Mouse (Mus musculus): ENCODE measurements around the gene Csad. TPM values are rescaled to one million over a fixed set of nuclear protein-coding genes. Genes with fewer than 3 reads are reported as not detected.

Csad gene
- 28.7 and 36.5 TPM in 2 replicates for polyA plus RNA-seq (2014; fragmentation: Nextera tagmentation; extraction: Ambion mirVana)

DNA sequence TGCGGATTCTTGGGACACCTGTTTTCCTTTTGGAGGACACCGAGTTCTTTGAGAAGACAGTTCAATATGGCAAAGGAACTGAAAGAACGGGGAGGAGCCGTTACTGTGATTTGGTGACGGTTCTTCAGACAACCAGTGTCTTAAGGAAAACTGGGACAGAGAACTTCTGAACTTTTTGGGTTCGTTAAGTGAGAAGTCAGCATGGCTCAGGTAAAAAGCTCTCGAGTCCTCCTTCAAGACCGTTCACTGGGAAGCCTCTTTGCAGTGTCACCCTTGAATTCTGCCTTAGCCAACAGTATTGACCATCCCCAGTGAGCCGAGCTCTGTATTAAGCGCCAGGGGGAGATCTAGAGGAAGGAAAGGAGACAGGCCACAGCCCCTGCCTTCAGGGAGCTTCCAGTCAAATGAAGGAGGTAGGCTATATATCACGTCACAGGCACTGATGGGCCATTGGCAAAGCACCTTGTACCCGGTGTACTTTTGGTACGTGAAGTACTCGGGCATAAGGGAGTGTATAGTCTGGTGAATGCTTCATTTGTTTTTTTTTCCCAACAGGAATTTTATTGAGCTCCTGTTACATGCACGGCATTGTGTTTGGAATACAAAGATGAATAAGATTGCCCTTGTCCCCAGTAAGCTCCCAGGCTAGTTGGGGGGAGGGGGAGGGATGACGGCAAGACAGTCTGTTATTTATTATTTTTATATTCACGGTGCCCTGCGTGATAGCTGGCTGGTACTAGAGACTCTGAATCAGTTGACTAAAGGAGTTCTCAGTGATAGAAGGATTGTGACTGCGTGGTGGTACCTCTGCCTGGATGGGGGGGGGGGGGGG is at the start of gene Csad:
Gene Csad (minus strand): TSS at position 51 of the 832 bp plus-strand sequence.
- H3K27ac ChIP-seq (ENCODE audit: low read depth, low read length): peak within 1 kb of the TSS; percentile 98
- H3K4me1 ChIP-seq (ENCODE audit: control insufficient read depth, insufficient read depth, low read length): peaks cover 42% of the 10 kb centered on the region
- no peaks in the 10 kb centered on the region for H3K27me3 ChIP-seq (ENCODE audit: control insufficient read depth, insufficient read depth, low read length)
- H3K9ac ChIP-seq (replicated peaks; ENCODE audit: low read depth, low read length): peak within 1 kb of the TSS; percentile 83
- WGBS: 45% methylated on average over 19 of the region's 19 CpGs
- no peak for ATAC-seq (ENCODE audit: low read depth)
- H3K4me2 ChIP-seq (ENCODE audit: low read depth, low read length): peak within 1 kb of the TSS; percentile 84
- H3K9me3 ChIP-seq (ENCODE audit: control insufficient read depth, low read length): no peaks in the 10 kb centered on the region
- peaks cover 17% of the 10 kb centered on the region for H3K36me3 ChIP-seq (ENCODE audit: control insufficient read depth, insufficient read depth, low read length)
- H3K4me3 ChIP-seq (ENCODE audit: low read depth, low read length): peak within 1 kb of the TSS; percentile 79

DNA sequence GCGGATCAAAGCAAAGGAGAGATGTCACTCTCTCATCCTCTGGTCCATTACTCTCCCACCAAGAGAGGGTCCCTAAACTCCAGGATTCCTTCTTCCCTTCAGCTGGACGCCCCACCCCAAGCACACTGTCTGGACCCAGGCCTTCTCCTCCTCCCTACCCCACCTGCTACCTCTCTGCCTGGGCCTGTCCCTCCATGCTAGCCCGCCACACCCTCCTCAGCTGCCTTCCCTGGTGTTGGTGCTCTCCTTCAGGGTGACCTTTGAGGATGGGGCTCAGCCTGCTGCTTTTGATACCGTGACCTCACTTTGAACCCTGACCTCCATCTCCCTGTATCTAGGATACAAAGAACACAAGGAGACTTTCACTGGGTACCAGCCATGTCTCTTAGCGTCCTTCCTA is 46.0 kb upstream of the Csad start:
- Histone ChIP-seq H3K4me2 (ENCODE audit: low read depth, low read length) (no peak overlapping the region), H3K27ac (ENCODE audit: low read depth, low read length) (no peak overlapping the region), H3K9ac (replicated peaks; ENCODE audit: low read depth, low read length) (no peak overlapping the region), H3K27me3 (ENCODE audit: control insufficient read depth, insufficient read depth, low read length) (peaks cover 3% of the 10 kb centered on the region; the same call in 1 of the 2 replicates), H3K4me1 (ENCODE audit: control insufficient read depth, insufficient read depth, low read length) (peaks cover 6% of the 10 kb centered on the region; the same call in 1 of the 2 replicates), H3K36me3 (ENCODE audit: control insufficient read depth, insufficient read depth, low read length) (no peaks in the 10 kb centered on the region), H3K9me3 (ENCODE audit: control insufficient read depth, low read length) (no peaks in the 10 kb centered on the region), H3K4me3 (ENCODE audit: low read depth, low read length) (no peak overlapping the region)
- no peak for ATAC-seq (ENCODE audit: low read depth)
- 45% methylated on average over 5 of the region's 5 CpGs for WGBS

DNA sequence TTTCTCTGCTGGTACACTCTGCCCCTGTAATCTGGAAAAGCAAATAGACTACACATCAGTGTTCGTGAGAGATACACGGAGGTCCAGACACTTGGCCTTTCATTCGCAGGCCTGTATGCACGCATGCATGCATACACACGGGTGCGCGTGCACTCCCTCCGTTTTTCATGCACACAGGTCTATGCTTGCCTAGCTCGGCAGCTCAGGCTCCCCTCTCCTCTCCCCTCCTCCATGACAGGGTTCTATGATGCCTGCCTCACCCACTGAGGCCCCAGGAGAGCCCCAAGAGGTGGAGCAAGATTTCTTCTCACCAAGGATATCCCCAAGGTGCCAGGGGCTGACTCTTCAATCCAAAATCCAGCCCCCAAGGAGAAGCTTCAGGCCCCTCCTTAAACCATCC is 45.4 kb upstream of the Csad start:
- no peaks in the 10 kb centered on the region for H3K9me3 ChIP-seq (ENCODE audit: control insufficient read depth, low read length)
- H3K36me3 ChIP-seq (ENCODE audit: control insufficient read depth, insufficient read depth, low read length): no peaks in the 10 kb centered on the region
- no peak overlapping the region for H3K27ac ChIP-seq (ENCODE audit: low read depth, low read length)
- no peak overlapping the region for H3K4me3 ChIP-seq (ENCODE audit: low read depth, low read length)
- peak overlapping the region; percentile 22; the same call in 1 of the 2 replicates for H3K4me2 ChIP-seq (ENCODE audit: low read depth, low read length)
- H3K4me1 ChIP-seq (ENCODE audit: control insufficient read depth, insufficient read depth, low read length): peaks cover 6% of the 10 kb centered on the region; the same call in 1 of the 2 replicates
- H3K27me3 ChIP-seq (ENCODE audit: control insufficient read depth, insufficient read depth, low read length): peaks cover 3% of the 10 kb centered on the region; the same call in 1 of the 2 replicates
- WGBS: 47% methylated on average over 9 of the region's 9 CpGs
- no peak overlapping the region for H3K9ac ChIP-seq (replicated peaks; ENCODE audit: low read depth, low read length)
- ATAC-seq (ENCODE audit: low read depth): no peak

- 8% methylated on average over 10 of the region's 13 CpGs for WGBS
- no peak for ATAC-seq (ENCODE audit: low read depth)
- Histone ChIP-seq H3K4me1 (ENCODE audit: control insufficient read depth, insufficient read depth, low read length) (peaks cover 9% of the 10 kb centered on the region; the same call in 1 of the 2 replicates), H3K27ac (ENCODE audit: low read depth, low read length) (no peak overlapping the region), H3K4me2 (ENCODE audit: low read depth, low read length) (peak overlapping the region; percentile 22; the same call in 1 of the 2 replicates), H3K9ac (replicated peaks; ENCODE audit: low read depth, low read length) (no peak overlapping the region), H3K9me3 (ENCODE audit: control insufficient read depth, low read length) (no peaks in the 10 kb centered on the region), H3K36me3 (ENCODE audit: control insufficient read depth, insufficient read depth, low read length) (no peaks in the 10 kb centered on the region), H3K4me3 (ENCODE audit: low read depth, low read length) (no peak overlapping the region), H3K27me3 (ENCODE audit: control insufficient read depth, insufficient read depth, low read length) (peaks cover 5% of the 10 kb centered on the region)
Observed at GRCm38 (mm10) chr15:102249251-102249691, 44.7 kb upstream of the Csad start.

- H3K27me3 ChIP-seq (ENCODE audit: control insufficient read depth, insufficient read depth, low read length): peaks cover 8% of the 10 kb centered on the region
- no peak overlapping the region; the same call in 1 of the 2 replicates for H3K4me2 ChIP-seq (ENCODE audit: low read depth, low read length)
- no peak for ATAC-seq (ENCODE audit: low read depth)
- no peak overlapping the region for H3K27ac ChIP-seq (ENCODE audit: low read depth, low read length)
- H3K36me3 ChIP-seq (ENCODE audit: control insufficient read depth, insufficient read depth, low read length): no peaks in the 10 kb centered on the region
- WGBS: 12% methylated on average over 3 of the region's 3 CpGs
- peaks cover 11% of the 10 kb centered on the region; the same call in 1 of the 2 replicates for H3K4me1 ChIP-seq (ENCODE audit: control insufficient read depth, insufficient read depth, low read length)
- no peak overlapping the region for H3K9ac ChIP-seq (replicated peaks; ENCODE audit: low read depth, low read length)
- no peaks in the 10 kb centered on the region for H3K9me3 ChIP-seq (ENCODE audit: control insufficient read depth, low read length)
- H3K4me3 ChIP-seq (ENCODE audit: low read depth, low read length): no peak overlapping the region
Observed at GRCm38 (mm10) chr15:102248812-102249191, 44.3 kb upstream of the Csad start.

DNA sequence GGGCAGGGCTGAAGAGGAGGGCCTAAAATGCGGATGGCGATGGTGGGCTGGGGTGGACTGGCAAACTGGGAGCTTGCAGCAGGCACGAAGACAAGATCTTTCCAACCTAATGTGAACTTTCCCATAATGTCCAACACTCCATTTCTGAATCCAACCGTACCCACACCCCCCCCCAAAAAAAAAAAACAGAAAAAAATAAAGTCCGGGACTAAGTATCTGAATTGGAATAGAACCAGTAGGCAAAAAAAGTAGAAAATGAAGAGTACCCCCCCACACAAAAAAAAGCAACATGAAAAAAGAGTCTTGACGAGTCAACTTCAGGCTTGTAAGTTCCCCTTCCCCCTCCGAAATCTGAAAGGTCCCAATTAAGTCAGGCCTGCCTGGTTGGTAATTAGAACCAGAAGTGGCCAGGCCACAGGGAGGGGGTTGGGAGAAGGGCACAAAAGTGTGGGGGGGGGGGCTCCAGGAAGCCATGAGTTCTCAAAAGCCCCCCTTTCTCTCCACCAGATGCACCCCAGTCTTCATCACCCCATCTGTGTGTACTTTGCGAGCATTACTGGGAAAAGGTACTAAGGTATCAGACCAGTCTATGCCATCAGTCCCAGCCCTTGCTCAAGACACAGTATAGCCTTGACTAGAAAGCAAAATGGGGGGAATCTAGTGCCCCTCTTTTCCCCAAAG is 43.7 kb upstream of the Csad start:
- Histone ChIP-seq H3K4me1 (ENCODE audit: control insufficient read depth, insufficient read depth, low read length) (peaks cover 17% of the 10 kb centered on the region; the same call in 1 of the 2 replicates), H3K27ac (ENCODE audit: low read depth, low read length) (no peak overlapping the region; the same call in 1 of the 2 replicates), H3K9me3 (ENCODE audit: control insufficient read depth, low read length) (no peaks in the 10 kb centered on the region), H3K36me3 (ENCODE audit: control insufficient read depth, insufficient read depth, low read length) (no peaks in the 10 kb centered on the region), H3K4me2 (ENCODE audit: low read depth, low read length) (peak overlapping the region; percentile 98), H3K4me3 (ENCODE audit: low read depth, low read length) (peak overlapping the region; percentile 50), H3K9ac (replicated peaks; ENCODE audit: low read depth, low read length) (0 out of 2 replicates have a peak overlapping the region, but pooled peaks have one; percentile 52), H3K27me3 (ENCODE audit: control insufficient read depth, insufficient read depth, low read length) (peaks cover 12% of the 10 kb centered on the region)
- WGBS: 10% methylated on average over 8 of the region's 8 CpGs
- no peak for ATAC-seq (ENCODE audit: low read depth)

DNA sequence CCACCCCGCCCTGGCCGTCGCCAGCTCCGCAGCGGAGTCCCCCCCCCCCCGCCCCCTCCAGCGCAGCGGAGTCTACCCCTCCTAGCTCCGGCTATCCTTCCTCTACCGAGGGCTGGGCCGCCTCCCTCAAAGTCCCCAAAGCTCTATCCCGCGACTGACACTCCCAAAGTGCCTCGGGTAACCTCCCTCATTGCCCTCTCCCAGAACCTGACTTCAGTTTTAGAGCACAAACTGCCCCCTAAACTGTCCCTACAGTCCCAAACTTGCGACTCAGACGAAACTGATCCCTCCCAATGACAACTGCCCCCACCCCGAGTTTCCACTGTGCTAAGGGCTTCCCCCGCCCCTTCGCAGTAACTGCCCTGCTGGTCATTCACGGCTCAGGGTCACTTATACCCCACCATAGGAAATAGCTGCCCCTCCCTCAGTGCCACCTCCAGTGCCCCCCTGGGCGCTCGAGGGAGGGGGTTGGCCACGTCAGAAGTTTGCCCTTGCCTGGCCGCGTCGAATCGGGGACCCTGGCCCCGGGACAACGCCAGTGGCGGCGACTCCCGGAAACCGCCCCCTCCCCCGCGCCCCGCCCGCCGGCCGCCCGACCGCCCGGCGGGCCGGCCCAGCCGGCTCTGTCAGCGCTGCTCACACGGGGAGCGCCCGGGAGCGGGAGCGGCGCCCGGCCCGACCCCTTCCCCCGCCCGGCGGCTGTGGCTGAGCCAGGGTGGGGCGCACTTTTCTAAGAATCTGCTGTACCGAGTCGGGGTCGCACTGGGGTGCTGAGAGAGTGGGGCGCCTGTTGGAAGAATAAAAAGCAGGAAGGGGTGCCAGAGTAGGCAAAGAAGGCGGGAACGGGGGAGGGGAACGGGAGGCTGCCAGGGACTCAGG is 43.0 kb upstream of the Csad start:
- ATAC-seq (ENCODE audit: low read depth): peak; percentile 26; the same call in 1 of the 2 replicates
- Histone ChIP-seq H3K36me3 (ENCODE audit: control insufficient read depth, insufficient read depth, low read length) (no peaks in the 10 kb centered on the region), H3K9ac (replicated peaks; ENCODE audit: low read depth, low read length) (peak overlapping the region; percentile 52), H3K4me1 (ENCODE audit: control insufficient read depth, insufficient read depth, low read length) (peaks cover 18% of the 10 kb centered on the region; the same call in 1 of the 2 replicates), H3K4me2 (ENCODE audit: low read depth, low read length) (peak overlapping the region; percentile 98), H3K9me3 (ENCODE audit: control insufficient read depth, low read length) (no peaks in the 10 kb centered on the region), H3K27ac (ENCODE audit: low read depth, low read length) (peak overlapping the region; percentile 60), H3K27me3 (ENCODE audit: control insufficient read depth, insufficient read depth, low read length) (peaks cover 12% of the 10 kb centered on the region), H3K4me3 (ENCODE audit: low read depth, low read length) (peak overlapping the region; percentile 50)
- WGBS: under 1% methylated on average over 58 of the region's 65 CpGs

DNA sequence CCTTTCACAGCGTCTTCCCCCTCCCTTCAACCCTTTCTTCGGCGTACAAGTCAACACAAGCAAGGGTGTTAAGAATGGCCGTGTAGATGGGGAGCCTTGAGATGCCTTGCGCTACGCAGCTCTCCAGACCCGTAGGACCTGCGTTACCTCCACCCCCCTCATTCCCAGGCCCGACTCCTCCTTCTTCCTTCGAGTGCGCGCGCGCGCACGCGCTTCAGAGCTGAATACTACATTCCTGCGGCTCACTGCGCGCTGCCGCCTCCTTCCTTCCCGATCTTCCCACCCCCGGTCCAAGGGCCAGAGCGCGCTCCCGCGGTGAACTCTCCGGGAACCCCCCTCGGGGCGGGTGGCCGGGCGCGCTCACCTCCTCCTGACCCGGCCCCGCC is 42.3 kb upstream of the Csad start:
- H3K27ac ChIP-seq (ENCODE audit: low read depth, low read length): peak overlapping the region; percentile 73
- peaks cover 18% of the 10 kb centered on the region; the same call in 1 of the 2 replicates for H3K4me1 ChIP-seq (ENCODE audit: control insufficient read depth, insufficient read depth, low read length)
- peak overlapping the region; percentile 50 for H3K4me3 ChIP-seq (ENCODE audit: low read depth, low read length)
- under 1% methylated on average over 34 of the region's 35 CpGs for WGBS
- no peaks in the 10 kb centered on the region for H3K9me3 ChIP-seq (ENCODE audit: control insufficient read depth, low read length)
- peaks cover 12% of the 10 kb centered on the region for H3K27me3 ChIP-seq (ENCODE audit: control insufficient read depth, insufficient read depth, low read length)
- ATAC-seq (ENCODE audit: low read depth): peak; percentile 88
- no peaks in the 10 kb centered on the region for H3K36me3 ChIP-seq (ENCODE audit: control insufficient read depth, insufficient read depth, low read length)
- H3K9ac ChIP-seq (replicated peaks; ENCODE audit: low read depth, low read length): peak overlapping the region; percentile 52
- peak overlapping the region; percentile 98 for H3K4me2 ChIP-seq (ENCODE audit: low read depth, low read length)
